Mouse (Mus musculus) ES-E14 (cell line): ENCODE measurements around the gene Sfrp2.

ENCODE experiments used
- HCFC1 ChIP-seq: IDR thresholded peaks from 2 replicates; pipeline ENCODE4 v1.6.1; 2012; ENCODE audit warnings: low read length, inconsistent platforms, borderline replicate concordance; ENCODE audit not compliant: insufficient read depth
- ZC3H11A ChIP-seq: IDR thresholded peaks from 2 replicates; pipeline ENCODE4 v1.6.1; 2012; ENCODE audit warnings: low read depth, mild to moderate bottlenecking, inconsistent platforms, low read length, borderline replicate concordance

GRCm38 (mm10) chr3:83787776-83788305 lies 21.7 kb downstream of the Sfrp2 start:
- TF ChIP-seq HCFC1, result no peak
- TF ChIP-seq ZC3H11A, result no peak
